Mouse (Mus musculus) T-helper 2 cell (primary cell): ENCODE data around the gene Cdc20.

ENCODE experiments used
- in situ Hi-C: fragments of 300-600 bp; cut with MboI, MseI; formaldehyde crosslinking; loops from one replicate; pipeline ENCODE4 v1.15.1; 2025; ENCODE audit warnings: high pct_unique_total_duplicates

Gene Cdc20

GRCm38 (mm10) chr4:118421384-118421783 lies 15.8 kb downstream of the Cdc20 start:
- in situ Hi-C loops, result no loop called here

DNA sequence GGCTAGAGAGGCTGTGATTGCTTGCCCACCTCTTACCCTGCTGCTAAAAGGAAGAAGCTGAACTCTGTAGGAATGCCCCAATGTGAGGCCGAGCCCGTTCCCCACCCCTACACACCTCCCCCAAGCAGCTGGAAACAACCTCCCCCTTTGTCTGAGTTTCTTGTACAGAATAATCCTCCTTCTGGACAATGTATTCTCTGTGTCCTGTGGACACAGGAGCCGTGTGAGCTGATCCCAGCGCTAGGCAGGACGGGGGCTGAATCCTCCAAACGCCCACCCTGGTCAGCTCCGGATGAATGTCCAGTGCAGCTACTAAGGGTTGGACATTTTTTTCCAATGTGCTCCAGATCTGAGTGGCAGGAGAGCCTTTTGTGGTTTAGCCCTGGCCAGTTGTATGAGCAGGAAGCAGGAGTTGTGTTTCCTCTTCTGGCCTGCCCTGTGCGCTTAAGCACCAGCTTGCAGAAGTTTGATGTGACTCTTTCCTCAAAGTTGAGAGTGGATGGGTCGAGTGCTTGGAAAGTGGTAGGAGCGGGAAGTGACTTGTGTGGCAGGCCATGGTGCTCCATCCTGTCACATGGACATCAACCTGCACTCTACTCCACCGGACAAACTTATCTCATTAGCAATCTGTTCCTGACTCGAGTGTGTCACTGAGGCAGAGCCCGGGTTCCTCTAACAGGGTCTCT lies 19.9 kb downstream of the Cdc20 start:
- in situ Hi-C loops, result no loop called here

- in situ Hi-C loops, result no loop called here
Measured at GRCm38 (mm10) chr4:118416329-118416728, 20.8 kb downstream of the Cdc20 start.

DNA sequence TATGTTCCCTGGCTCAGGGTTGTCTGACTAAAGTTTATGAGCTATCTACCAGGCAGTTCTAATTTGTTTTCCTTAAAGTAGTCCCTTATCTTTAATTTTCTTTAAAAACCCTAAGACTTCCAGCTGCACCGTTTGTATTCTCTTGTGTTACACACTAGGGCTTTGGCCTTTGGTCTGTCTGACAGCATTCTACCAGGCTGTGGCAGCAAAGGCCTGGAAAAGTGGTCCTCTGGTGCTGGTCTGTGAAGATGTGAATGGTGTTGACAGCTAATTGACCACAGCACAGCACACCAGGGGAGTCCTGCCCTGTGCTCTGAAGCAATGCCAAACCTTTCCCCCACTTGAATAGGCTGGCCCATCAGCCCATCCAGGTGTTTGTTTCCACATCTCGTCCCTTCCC lies 21.4 kb downstream of the Cdc20 start:
- in situ Hi-C loops, result no loop called here

DNA sequence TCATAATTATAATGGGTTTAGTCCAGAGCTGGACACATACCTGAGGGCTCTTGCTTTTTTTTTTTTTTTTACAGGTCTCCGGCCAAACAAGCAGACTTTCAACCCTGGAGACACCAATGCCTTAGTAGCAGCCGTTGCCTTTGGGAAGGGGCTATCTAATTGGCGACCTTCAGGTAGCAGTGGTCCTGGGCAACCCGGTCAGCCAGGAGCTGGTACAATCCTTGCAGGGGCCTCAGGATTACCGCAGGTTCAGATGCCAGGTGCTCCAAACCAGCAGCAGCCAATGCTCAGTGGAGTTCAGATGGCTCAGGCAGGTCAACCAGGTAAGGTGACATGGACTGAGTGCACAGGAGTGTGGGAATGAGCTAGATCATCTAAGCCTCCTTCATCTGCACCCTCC lies 23.6 kb downstream of the Cdc20 start:
- in situ Hi-C loops, result no loop called here

- in situ Hi-C loops, result no loop called here
Measured at GRCm38 (mm10) chr4:118410871-118411270, 26.3 kb downstream of the Cdc20 start.

GRCm38 (mm10) chr4:118409142-118409900 lies 27.8 kb downstream of the Cdc20 start, which contains the start of the genes Szt2 and Med8:
Szt2 (minus strand) TSS chr4:118409273.
Med8 (plus strand) TSS chr4:118409337.
- in situ Hi-C loops, result loop anchor here (10.0 kb wide), 1 partner anchor 165 kb away; no protein-coding TSS in a partner anchor

DNA sequence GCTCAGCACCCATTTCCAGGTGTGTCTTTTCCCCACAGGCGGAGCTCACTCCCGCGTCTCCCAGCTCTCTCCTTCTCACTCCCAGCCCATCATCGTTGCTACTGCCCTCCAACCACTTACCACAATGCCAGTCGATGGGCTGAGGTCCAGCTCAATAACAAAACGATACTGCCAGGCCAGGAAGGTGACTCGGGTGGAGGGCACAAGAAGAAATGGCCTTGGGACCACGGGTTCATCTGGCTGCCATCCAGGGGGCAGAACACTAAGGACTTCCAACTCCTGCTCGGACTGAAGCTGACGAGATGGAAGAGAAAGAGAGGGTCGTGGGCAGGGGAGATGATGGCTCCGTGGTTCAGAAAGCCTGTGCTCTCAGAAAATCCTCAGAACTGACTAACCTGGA lies 34.5 kb downstream of the Cdc20 start:
- in situ Hi-C loops, result loop anchor here (10.0 kb wide), 1 partner anchor 172 kb away; no protein-coding TSS in a partner anchor

GRCm38 (mm10) chr4:118401918-118402317 lies 35.2 kb downstream of the Cdc20 start:
- in situ Hi-C loops, result loop anchor here (10.0 kb wide), 1 partner anchor 173 kb away; no protein-coding TSS in a partner anchor

- in situ Hi-C loops, result loop anchor here (10.0 kb wide), 1 partner anchor 173 kb away; no protein-coding TSS in a partner anchor
Measured at GRCm38 (mm10) chr4:118401421-118401820, 35.7 kb downstream of the Cdc20 start.

- in situ Hi-C loops, result no loop called here
Measured at GRCm38 (mm10) chr4:118398400-118398799, 38.8 kb downstream of the Cdc20 start.

GRCm38 (mm10) chr4:118396433-118396832 lies 40.7 kb downstream of the Cdc20 start:
- in situ Hi-C loops, result no loop called here

GRCm38 (mm10) chr4:118395289-118395688 lies 41.9 kb downstream of the Cdc20 start:
- in situ Hi-C loops, result no loop called here

- in situ Hi-C loops, result no loop called here
Measured at GRCm38 (mm10) chr4:118394505-118394904, 42.6 kb downstream of the Cdc20 start.

- in situ Hi-C loops, result no loop called here
Measured at GRCm38 (mm10) chr4:118390146-118390545, 47.0 kb downstream of the Cdc20 start.

DNA sequence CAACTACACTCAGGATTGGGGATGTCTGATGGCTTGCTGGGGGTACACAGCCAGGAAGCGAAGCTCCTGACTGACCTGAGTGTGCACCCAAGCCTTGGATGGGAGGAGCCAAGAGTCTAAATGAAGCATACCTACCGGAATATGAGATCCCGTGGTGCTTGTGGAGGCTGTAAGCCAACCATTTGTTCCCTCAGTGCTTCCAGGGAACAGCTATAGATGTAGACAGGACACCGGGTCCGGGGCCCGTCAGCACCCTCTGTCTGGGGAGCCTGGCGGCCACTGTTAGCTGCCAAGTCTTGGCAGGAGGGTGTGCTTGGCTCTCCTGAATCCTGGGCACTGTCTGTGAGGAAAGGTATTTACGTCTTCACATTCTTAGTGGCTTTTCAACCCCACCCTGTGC lies 49.8 kb downstream of the Cdc20 start:
- in situ Hi-C loops, result no loop called here

DNA sequence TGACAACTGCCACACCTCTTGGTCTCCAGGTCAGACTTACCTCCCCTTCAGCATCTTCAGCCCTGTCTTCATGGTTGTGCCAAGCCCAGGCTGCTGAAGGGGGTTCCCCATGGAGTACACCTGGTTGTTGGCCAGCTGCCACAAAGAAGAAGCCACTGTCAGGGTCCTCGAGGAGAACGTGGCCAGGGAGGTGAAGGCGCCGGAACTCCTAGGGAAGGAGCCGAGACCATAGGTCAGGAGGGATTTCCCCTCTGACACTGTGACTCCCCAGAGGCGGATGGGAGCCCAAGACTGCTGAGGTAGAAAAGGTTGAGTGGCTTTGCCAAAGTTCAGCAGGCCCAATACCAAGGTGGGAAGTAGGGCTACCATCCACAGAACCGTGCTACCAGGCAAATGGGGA lies 53.9 kb downstream of the Cdc20 start:
- in situ Hi-C loops, result no loop called here
